Mouse (Mus musculus) thymus, postnatal 14 days (tissue): Measurements from ENCODE around the gene Cnksr1.
"Not testable (repeated sequence)": the region's sequence is repeated elsewhere in the genome, so short reads cannot be mapped to it uniquely, and the experiment has no call there.

Source experiments
- DNase-seq: peaks from one replicate; pipeline ENCODE4 v3.0.0; 2021

Cnksr1 gene

GRCm38 (mm10) chr4:134238279-134238651 lies at the start of gene Cnksr1:
Gene Cnksr1 (minus strand): TSS chr4:134238399.
- DNase-seq = no peak

DNA sequence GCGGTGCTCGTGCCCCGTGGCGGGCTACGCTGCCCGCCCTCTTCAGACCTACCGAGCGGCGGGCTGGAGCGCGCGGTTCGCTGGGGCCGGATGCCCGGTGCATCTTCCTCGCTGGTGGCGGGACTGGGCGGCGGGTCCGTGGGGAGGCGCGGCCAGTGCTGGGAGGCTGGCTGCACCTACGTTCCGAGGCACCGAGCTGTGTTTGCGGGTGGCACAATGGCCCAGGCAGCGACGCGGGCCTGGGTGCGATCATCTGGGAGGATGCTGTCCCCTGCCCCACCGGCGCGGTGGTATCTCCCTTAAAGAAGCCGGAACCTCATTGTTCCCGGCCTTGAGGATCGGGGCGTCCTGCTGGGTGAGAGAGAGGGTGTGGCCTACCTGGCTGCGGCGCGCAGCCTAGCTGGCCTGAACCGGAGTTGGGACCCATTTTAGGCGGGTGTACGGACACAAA lies 49.4 kb upstream of the Cnksr1 start, which contains the start of gene Pdik1l:
TSS of gene Pdik1l (minus strand) at position 321 of the 451 bp plus-strand sequence.
- peak; percentile 89 for DNase-seq

DNA sequence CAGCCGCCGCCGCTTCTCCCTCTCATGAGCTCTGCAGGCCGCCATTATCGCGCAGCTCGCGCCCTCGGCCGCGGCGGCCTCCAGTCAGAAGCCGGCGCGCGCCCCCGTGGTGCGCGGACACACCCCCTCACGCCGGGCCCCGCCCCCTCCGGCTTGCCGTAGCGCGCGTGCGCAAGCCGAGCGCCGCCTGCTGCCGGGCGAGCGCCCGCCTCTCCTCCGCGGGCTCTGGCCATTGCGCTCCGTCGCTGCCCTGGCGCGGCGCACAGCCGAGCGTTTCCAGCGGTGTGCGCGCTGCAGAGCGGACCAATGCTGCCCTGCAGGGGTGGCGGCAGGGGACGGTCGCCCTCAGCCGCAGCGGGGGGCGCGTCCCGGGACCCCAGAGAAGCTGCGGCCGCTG lies 49.0 kb upstream of the Cnksr1 start:
- DNase-seq = peak; percentile 98

- DNase-seq = no peak
Measured at GRCm38 (mm10) chr4:134286226-134287167, 48.3 kb upstream of the Cnksr1 start.

- no peak for DNase-seq
Measured at GRCm38 (mm10) chr4:134284942-134285341, 46.7 kb upstream of the Cnksr1 start.

DNA sequence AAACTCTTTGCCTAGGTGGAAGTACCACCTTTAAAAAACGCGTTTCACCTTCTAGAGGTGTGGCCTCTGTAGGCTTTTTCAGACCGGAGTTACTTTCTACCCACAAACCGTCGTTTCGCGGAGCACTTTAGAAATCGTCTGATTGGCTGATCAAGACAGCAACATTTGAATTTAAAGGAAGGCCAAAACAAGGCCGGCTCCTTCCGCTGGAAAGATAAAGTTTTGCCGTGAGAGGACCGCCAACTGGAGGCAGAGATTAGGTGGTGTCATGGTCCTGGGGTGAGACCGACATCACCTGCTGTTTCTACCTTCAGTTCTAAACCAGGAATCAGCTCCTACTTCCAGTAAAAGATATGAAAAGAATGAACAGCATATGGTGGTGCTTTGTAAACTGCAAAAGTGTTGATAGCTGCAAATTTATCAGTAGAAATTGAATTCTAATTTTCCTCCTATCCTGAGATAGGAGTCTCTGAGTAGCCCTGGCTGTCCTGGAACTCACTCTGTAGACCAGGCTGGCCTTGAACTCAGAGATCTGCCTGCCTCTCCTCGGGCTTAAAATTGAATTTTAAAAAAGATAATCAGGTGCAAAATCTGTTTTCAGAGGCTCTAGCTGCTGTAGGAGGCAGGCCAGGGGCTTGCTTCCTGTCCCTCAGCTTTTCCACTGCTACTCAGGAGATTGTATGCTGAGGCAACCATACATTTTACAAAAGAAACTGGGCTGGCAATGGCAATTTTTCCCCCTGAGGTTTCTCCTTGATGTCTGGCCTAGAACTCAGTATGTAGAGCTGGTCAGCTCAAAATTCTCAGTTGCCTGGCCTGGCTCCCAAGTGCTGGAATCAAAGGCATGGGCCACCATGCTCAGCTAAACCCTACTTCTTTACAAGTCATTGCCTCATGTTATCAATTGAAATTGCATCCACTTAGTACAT lies 35.5 kb upstream of the Cnksr1 start:
- DNase-seq = peak; percentile 80

- no peak for DNase-seq
Measured at GRCm38 (mm10) chr4:134272731-134273416, 34.7 kb upstream of the Cnksr1 start.

- no peak for DNase-seq
Measured at GRCm38 (mm10) chr4:134271979-134272378, 33.8 kb upstream of the Cnksr1 start.

DNA sequence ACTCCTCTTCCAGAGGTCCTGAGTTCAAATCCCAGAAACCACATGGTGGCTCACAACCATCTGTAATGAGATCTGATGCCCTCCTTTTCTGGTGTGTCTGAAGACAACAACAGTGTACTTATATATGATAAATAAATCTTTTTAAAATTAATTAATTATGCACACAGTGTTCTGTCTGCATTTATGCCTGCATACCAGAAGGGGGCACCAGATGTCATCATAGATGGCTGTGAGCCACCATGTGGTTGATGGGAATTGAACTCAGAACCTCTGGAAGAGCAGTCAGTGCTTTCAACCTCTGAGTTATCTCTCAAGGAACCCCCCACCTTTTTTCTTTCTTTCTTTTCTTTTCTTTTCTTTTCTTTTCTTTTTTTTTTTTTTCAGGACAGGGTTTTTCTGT lies 31.4 kb upstream of the Cnksr1 start:
- DNase-seq = not testable (repeated sequence)

GRCm38 (mm10) chr4:134268102-134268655 lies 30.0 kb upstream of the Cnksr1 start:
- no peak for DNase-seq

GRCm38 (mm10) chr4:134265860-134266585 lies 27.8 kb upstream of the Cnksr1 start:
- DNase-seq = no peak

GRCm38 (mm10) chr4:134263191-134263590 lies 25.0 kb upstream of the Cnksr1 start:
- peak; percentile 62 for DNase-seq

- DNase-seq = peak; percentile 52
Measured at GRCm38 (mm10) chr4:134258354-134258753, 20.2 kb upstream of the Cnksr1 start.

- DNase-seq = no peak
Measured at GRCm38 (mm10) chr4:134257198-134258009, 19.2 kb upstream of the Cnksr1 start.

DNA sequence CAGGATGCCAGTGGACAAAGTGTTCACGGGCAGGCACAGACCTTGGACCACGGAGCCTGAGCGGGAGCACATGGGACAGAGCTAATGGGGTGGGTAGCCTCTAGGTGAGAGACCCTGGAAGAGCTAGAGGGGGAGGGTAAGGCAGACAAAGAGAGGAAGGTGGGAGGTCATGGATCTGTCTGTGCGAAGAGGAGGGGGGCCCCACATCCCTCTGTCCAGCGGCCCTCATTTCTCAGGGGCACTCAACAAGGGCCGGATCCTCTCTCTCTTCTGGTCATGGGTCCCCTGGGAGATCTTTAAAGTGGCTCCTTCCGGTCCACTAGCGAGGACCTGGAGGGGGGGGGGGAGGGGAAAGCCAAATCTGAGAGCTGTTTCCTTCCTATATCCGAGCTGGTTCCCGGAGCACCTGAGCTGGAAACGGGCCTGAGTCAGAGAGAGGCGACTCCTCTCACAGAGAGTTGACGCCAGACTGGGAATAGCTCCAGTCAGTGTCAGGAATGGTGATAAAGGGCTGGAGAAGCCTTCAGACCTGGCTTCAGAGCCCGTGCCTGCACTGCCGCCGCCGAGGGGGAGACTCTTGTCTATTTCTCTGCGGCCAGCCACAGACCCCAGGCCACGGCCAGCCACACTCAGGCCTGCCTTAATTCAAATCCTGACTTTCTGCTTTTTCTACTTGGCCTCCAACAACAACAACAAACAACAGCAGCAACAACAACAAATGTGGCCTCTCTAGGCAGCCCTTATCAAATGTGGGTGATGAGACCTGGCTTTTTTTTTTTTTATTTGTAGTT lies 18.4 kb upstream of the Cnksr1 start:
- DNase-seq = no peak

DNA sequence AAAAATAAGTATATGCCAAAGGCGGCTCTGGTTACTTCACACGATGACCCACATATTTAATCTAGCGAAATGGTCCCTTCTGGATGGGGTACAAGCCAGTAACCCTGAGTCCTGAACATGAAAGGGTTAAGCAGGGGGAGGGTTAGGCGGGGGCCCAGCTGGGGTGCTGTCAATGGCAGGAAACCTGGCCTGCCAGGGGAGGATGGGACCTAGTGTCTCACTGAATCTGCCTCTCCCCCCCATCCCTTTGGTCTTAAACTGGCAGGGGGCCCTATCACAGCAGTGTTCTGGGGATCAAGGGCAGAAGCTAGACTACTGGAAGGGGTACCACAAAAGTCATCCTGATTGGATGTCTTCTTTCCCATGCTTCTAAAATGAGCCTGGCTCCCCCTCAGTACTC lies 17.7 kb upstream of the Cnksr1 start:
- peak; percentile 71 for DNase-seq

GRCm38 (mm10) chr4:134254835-134255234 lies 16.6 kb upstream of the Cnksr1 start:
- DNase-seq = no peak

- DNase-seq = no peak
Measured at GRCm38 (mm10) chr4:134253722-134254324, 15.6 kb upstream of the Cnksr1 start, which contains the start of gene Grrp1. Gene Grrp1 (minus strand): TSS chr4:134254106.
